Mouse (Mus musculus) liver, adult 2 months (tissue): ENCODE data around the gene Tex29. TPM values are rescaled to one million over a fixed set of nuclear protein-coding genes. Genes with fewer than 3 reads are reported as not detected.

Source experiments
- DNase-seq: peaks from one replicate; pipeline ENCODE4 v3.0.0-alpha.2; 2011; ENCODE audit warnings: low read depth, low spot score; ENCODE audit errors: extremely low read depth
- H3K27ac ChIP-seq: fragments of 200-500 bp; replicated peaks from 2 replicates; pipeline ENCODE4 v1.5.1; 2012; ENCODE audit warnings: low read depth, mild to moderate bottlenecking, control low read depth, inconsistent platforms, low read length; ENCODE audit not compliant: insufficient read depth
- H3K27me3 ChIP-seq: fragments of 200-500 bp; 2 replicates; pipeline ENCODE4 v1.6.1; 2012; ENCODE audit warnings: mild to moderate bottlenecking, moderate library complexity, low read length, inconsistent platforms; ENCODE audit not compliant: control insufficient read depth, insufficient read depth
- H3K36me3 ChIP-seq: fragments of 200-500 bp; 2 replicates; pipeline ENCODE4 v1.6.1; 2012; ENCODE audit warnings: low read length, inconsistent platforms; ENCODE audit not compliant: control insufficient read depth, insufficient read depth
- H3K4me1 ChIP-seq: fragments of 200-500 bp; 2 replicates; pipeline ENCODE4 v1.6.1; 2011; ENCODE audit warnings: low read length; ENCODE audit not compliant: control insufficient read depth, insufficient read depth
- H3K4me3 ChIP-seq: fragments of 200-500 bp; 2 replicates; pipeline ENCODE4 v1.5.1; 2011; ENCODE audit warnings: low read depth, mild to moderate bottlenecking, control low read depth, low read length, moderate library complexity; ENCODE audit not compliant: insufficient read depth
- H3K79me2 ChIP-seq: fragments of 200-500 bp; 2 replicates; pipeline ENCODE4 v1.6.1; 2012; ENCODE audit warnings: inconsistent platforms, mild to moderate bottlenecking, low read length, moderate library complexity; ENCODE audit not compliant: control insufficient read depth, insufficient read depth
- H3K9ac ChIP-seq: fragments of 200-500 bp; 2 replicates; pipeline ENCODE4 v1.6.1; 2012; ENCODE audit warnings: low read depth, mild to moderate bottlenecking, control low read depth, inconsistent platforms, low read length
- CTCF ChIP-seq: fragments of 200-500 bp; IDR thresholded peaks from 2 replicates; pipeline ENCODE4 v1.5.1; 2011; ENCODE audit warnings: low read depth, low read length, control low read depth
- POLR2A ChIP-seq: fragments of 200-500 bp; IDR thresholded peaks from 2 replicates; pipeline ENCODE4 v1.6.1; 2011; ENCODE audit warnings: low read length, control low read depth; ENCODE audit not compliant: insufficient read depth; ENCODE audit errors: extremely low read depth
- WGBS: fragments of 180-500 bp; shearing (Covaris S2); methylation state at CpG from one replicate; pipeline ENCODE4 v1.1.7; 2018; 5-methylcytosine and 5-hydroxymethylcytosine counted together
- polyA plus RNA-seq: library from polyadenylated mRNA; depleted of rRNA; stranded (reverse); fragments of >200 nt; gene quantifications from 2 replicates; pipeline ENCODE4 v1.2.3, GENCODE M21; 2012
- total RNA-seq: library from RNA; depleted of rRNA; stranded (reverse); fragments of >200 nt; gene quantifications from 2 replicates; pipeline ENCODE4 v1.2.3, GENCODE M21; 2014

Gene Tex29
- total and polyA plus RNA-seq, 2 experiments, result not detected

- no peaks in the 10 kb centered on the region for H3K79me2 ChIP-seq
- no peak overlapping the region for H3K27ac ChIP-seq
- no peak overlapping the region for H3K4me3 ChIP-seq
- no peaks in the 10 kb centered on the region for H3K4me1 ChIP-seq
- TF ChIP-seq POLR2A (no peak), CTCF (no peak)
- peaks cover 8% of the 10 kb centered on the region for H3K36me3 ChIP-seq
- peak; percentile 34 for DNase-seq
- no peaks in the 10 kb centered on the region for H3K27me3 ChIP-seq
- no peak overlapping the region for H3K9ac ChIP-seq
- WGBS, result 70% methylated on average over 9 of the region's 9 CpGs
These were observed 17.7 kb upstream of the Tex29 start for GRCm38 (mm10) chr8:11822550-11823060.

DNA sequence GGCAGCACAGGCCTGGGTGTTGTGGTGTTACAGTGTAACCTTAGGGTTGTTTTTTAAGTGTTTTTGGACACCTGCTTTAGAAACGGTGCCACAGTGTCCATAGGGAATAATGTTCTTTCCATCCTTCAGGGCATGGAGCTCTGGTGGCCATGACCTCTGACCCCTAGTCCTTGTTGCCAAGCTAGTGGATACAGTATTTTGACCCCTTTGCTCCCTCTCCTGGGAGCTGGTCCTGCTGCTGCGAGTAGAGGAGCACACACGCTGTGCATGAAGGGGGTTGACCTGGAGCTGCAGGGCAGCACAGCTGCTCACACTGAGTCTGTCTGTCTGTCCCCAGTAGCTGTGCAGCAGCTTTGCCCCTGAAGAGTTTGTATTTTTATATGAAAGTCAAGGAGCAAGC, 14.5 kb upstream of the Tex29 start:
- 13% methylated on average over 3 of the region's 3 CpGs for WGBS
- Histone ChIP-seq H3K79me2 (no peaks in the 10 kb centered on the region), H3K4me3 (no peak overlapping the region), H3K27ac (no peak overlapping the region), H3K9ac (no peak overlapping the region), H3K27me3 (no peaks in the 10 kb centered on the region), H3K36me3 (peaks cover 3% of the 10 kb centered on the region), H3K4me1 (peaks cover 5% of the 10 kb centered on the region; the same call in 1 of the 2 replicates)
- TF ChIP-seq POLR2A, result no peak
- TF ChIP-seq CTCF, result peak; percentile 38
- peak; percentile 73 for DNase-seq

DNA sequence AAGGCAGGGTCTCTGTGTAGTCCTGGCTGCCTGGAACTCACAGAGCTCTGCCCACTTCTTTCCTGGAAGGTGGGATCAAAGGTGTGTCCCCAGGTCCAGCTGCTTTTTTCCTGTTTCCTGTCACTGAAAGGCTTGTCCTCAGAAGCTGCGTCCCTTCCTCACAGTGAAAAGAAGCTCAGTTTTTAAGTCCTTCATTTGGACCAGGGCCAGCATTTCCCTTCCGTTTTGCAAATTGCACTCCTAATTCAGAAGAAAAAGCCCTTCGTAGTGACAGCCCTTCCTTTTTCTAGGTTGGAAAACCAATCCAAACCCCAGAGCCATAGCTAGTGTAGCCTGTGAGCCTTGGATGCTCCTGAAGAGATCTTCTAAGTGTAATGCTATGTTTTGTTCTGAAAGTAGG, 13.0 kb upstream of the Tex29 start:
- TF ChIP-seq POLR2A (no peak), CTCF (no peak)
- no peaks in the 10 kb centered on the region for H3K79me2 ChIP-seq
- H3K27me3 ChIP-seq, result no peaks in the 10 kb centered on the region
- no peak overlapping the region for H3K4me3 ChIP-seq
- no peak overlapping the region for H3K27ac ChIP-seq
- 72% methylated on average over 3 of the region's 3 CpGs for WGBS
- no peak for DNase-seq
- H3K9ac ChIP-seq, result no peak overlapping the region
- peaks cover 5% of the 10 kb centered on the region; the same call in 1 of the 2 replicates for H3K4me1 ChIP-seq
- peaks cover 6% of the 10 kb centered on the region for H3K36me3 ChIP-seq

- no peak for TF ChIP-seq POLR2A
- no peak for TF ChIP-seq CTCF
- Histone ChIP-seq H3K4me1 (peaks cover 5% of the 10 kb centered on the region; the same call in 1 of the 2 replicates), H3K79me2 (no peaks in the 10 kb centered on the region), H3K27ac (peak overlapping the region; percentile 19), H3K36me3 (peaks cover 19% of the 10 kb centered on the region), H3K9ac (no peak overlapping the region), H3K4me3 (no peak overlapping the region), H3K27me3 (no peaks in the 10 kb centered on the region)
- WGBS, result 67% methylated on average over 16 of the region's 16 CpGs
- DNase-seq, result peak; percentile 39
These were observed 9.8 kb upstream of the Tex29 start for GRCm38 (mm10) chr8:11830214-11831046.

DNA sequence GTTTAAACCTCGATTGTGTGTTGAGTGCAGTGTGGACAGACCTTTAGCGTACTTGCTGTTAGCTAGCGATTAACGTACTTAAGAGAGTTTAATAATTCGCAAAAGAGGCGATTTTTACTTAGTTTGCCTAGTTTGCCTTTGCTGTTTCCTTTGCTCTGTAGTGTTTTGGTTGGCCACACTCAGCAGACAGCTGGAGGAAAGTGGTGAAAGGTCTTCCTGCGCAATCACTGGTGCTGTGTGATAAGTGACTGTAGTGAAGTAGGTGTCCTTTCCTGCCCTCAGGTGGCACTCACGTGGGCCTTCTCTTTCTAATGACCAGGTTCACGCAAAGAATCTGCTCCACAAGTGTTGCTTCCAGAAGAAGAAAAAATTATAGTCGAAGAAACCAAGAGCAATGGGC, 9.1 kb upstream of the Tex29 start:
- Histone ChIP-seq H3K36me3 (peaks cover 19% of the 10 kb centered on the region), H3K4me3 (no peak overlapping the region), H3K27me3 (no peaks in the 10 kb centered on the region), H3K9ac (no peak overlapping the region), H3K27ac (peak overlapping the region; percentile 19), H3K79me2 (no peaks in the 10 kb centered on the region), H3K4me1 (peaks cover 5% of the 10 kb centered on the region; the same call in 1 of the 2 replicates)
- TF ChIP-seq CTCF, result no peak
- TF ChIP-seq POLR2A, result no peak
- DNase-seq, result peak; percentile 93
- WGBS, result 28% methylated on average over 10 of the region's 10 CpGs

DNA sequence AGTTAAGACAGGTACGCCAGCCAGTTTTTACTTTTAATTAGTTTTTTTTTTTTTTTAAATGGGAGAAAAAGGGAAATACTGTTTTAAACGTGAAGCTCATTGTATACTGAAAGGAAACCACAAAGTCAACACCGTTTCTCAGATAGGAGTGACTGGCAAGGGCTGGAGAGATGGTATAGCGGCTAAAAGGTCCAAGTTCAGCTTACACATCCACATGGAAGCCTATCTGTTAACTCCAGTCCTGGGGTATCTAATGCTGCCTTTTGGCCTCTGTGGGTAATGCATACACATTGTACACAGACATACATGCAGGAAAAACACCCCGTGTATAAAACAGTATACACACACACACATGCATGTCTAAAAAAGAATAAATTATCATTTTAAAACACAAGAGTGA, 8.3 kb upstream of the Tex29 start:
- Histone ChIP-seq H3K36me3 (peaks cover 19% of the 10 kb centered on the region), H3K9ac (no peak overlapping the region), H3K27me3 (no peaks in the 10 kb centered on the region), H3K79me2 (no peaks in the 10 kb centered on the region), H3K4me3 (no peak overlapping the region), H3K27ac (no peak overlapping the region), H3K4me1 (peaks cover 5% of the 10 kb centered on the region; the same call in 1 of the 2 replicates)
- DNase-seq, result no peak
- WGBS, result 65% methylated on average over 5 of the region's 5 CpGs
- TF ChIP-seq POLR2A, result no peak
- TF ChIP-seq CTCF, result no peak
